Mouse (Mus musculus) spleen, postnatal 36 days (tissue): ENCODE results near the gene Tmem204.
A peak's percentile ranks its signal among the peaks of the same experiment; 100 is the strongest.

Source experiments
- DNase-seq, 2 experiments: peaks; one replicate each; pipeline ENCODE4 v3.0.0; 2022; ENCODE audit warnings: low spot score in 2 of 2, mixed read lengths in 1 of 2

The Tmem204 gene

GRCm38 (mm10) chr17:25015655-25016291 lies 67.6 kb downstream of the Tmem204 start, which contains the start of the genes Cramp1l and Ift140:
Cramp1l (minus strand) TSS chr17:25015788.
Ift140 (plus strand) TSS chr17:25016085.
- peak; percentile 99 for DNase-seq

GRCm38 (mm10) chr17:25014841-25015570 lies 68.4 kb downstream of the Tmem204 start:
- DNase-seq: peak; percentile 14 to 22

GRCm38 (mm10) chr17:25013606-25014501 lies 69.5 kb downstream of the Tmem204 start:
- peak; percentile 24 to 26 for DNase-seq
